In genomic region chr10:58209710-58210467, GRCm38 (mm10) we compare ENCODE assay signal across 29 mouse cellular contexts. TPM values are rescaled to one million over a fixed set of nuclear protein-coding genes. Genes with fewer than 3 reads are reported as not detected.
"Had no signal": no experiment of that assay in that cellular context is flagged by ENCODE, and none has a peak within 500 bp of the region (broad histone marks: within the 10 kb centered on the region; RNA-seq: fewer than 3 reads in every experiment).

No protein-coding gene starts in this region.

- H3K4me1 ChIP-seq: heart, embryonic 10.5 days; heart, embryonic 12.5 days; hindbrain, embryonic 10.5 days; hindbrain, embryonic 12.5 days; intestine, embryonic 15.5 days; kidney, embryonic 15.5 days; limb, embryonic 13.5 days; limb, embryonic 15.5 days; liver, embryonic 12.5 days had no signal

- H3K4me3 ChIP-seq: gastrocnemius, adult 2 months; heart, adult 2 months; heart, embryonic 10.5 days; heart, embryonic 12.5 days; hindbrain, embryonic 10.5 days; hindbrain, embryonic 12.5 days; intestine, embryonic 15.5 days; kidney, embryonic 15.5 days; layer of hippocampus, adult 2 months; left cerebral cortex, adult 2 months; limb, embryonic 13.5 days; limb, embryonic 15.5 days; liver, embryonic 12.5 days had no signal

- H3K27me3 ChIP-seq: heart, embryonic 12.5 days; hindbrain, embryonic 12.5 days; intestine, embryonic 15.5 days; kidney, embryonic 15.5 days; limb, embryonic 13.5 days; limb, embryonic 15.5 days; liver, embryonic 12.5 days had no signal

- H3K27ac ChIP-seq: gastrocnemius, adult 2 months; heart, adult 2 months; heart, embryonic 10.5 days; hindbrain, embryonic 10.5 days; hindbrain, embryonic 12.5 days; hindbrain, embryonic 14.5 days; intestine, embryonic 15.5 days; kidney, embryonic 15.5 days; kidney, postnatal 0 days; layer of hippocampus, adult 2 months; left cerebral cortex, adult 2 months; limb, embryonic 13.5 days; limb, embryonic 15.5 days; liver, embryonic 12.5 days had no signal

- DNase-seq: gastrocnemius, adult 2 months; gastrocnemius, postnatal 10 days; gastrocnemius, postnatal 25 days; heart, adult 2 months; heart, postnatal 10 days; heart, postnatal 4 days; kidney, adult 18-20 months; kidney, adult 9 months; kidney, postnatal 4 days had no signal

- H3K36me3 ChIP-seq: heart, embryonic 10.5 days; heart, embryonic 12.5 days; hindbrain, embryonic 10.5 days; hindbrain, embryonic 12.5 days; intestine, embryonic 15.5 days; kidney, embryonic 15.5 days; limb, embryonic 13.5 days; limb, embryonic 15.5 days; liver, embryonic 12.5 days had no signal

RNA-seq across cellular contexts. Expression of gene AW822073, which starts 14.8 kb away (rescaled TPM):
- polyA plus RNA-seq: heart, adult 2 months; heart, embryonic 10.5 days; heart, embryonic 12.5 days; heart, embryonic 14.5 days; heart, embryonic 16.5 days; hindbrain, embryonic 10.5 days; hindbrain, embryonic 12.5 days; hindbrain, embryonic 14.5 days; hindbrain, embryonic 16.5 days; inflammation-experienced regulatory T-cells, adult 6 months; intestine, embryonic 15.5 days; intestine, postnatal 0 days; kidney, embryonic 15.5 days; kidney, postnatal 0 days; limb, embryonic 11.5 days; limb, embryonic 13.5 days; limb, embryonic 15.5 days; liver, adult 2 months; liver, embryonic 12.5 days had no signal

RNA-seq across cellular contexts. Expression of gene Duxf3, which starts 22.6 kb away (rescaled TPM):
- polyA plus RNA-seq: heart, adult 2 months; heart, embryonic 10.5 days; heart, embryonic 12.5 days; heart, embryonic 14.5 days; hindbrain, embryonic 10.5 days; hindbrain, embryonic 12.5 days; hindbrain, embryonic 14.5 days; hindbrain, embryonic 16.5 days; inflammation-experienced regulatory T-cells, adult 6 months; intestine, embryonic 15.5 days; intestine, postnatal 0 days; kidney, embryonic 15.5 days; kidney, postnatal 0 days; limb, embryonic 11.5 days; limb, embryonic 13.5 days; limb, embryonic 15.5 days; liver, adult 2 months; liver, embryonic 12.5 days had no signal

RNA-seq across cellular contexts. Expression of gene Gm4981, which starts 26.6 kb away (rescaled TPM):
- polyA plus RNA-seq: heart, adult 2 months; heart, embryonic 12.5 days; heart, embryonic 14.5 days; heart, embryonic 16.5 days; hindbrain, embryonic 10.5 days; hindbrain, embryonic 12.5 days; hindbrain, embryonic 14.5 days; hindbrain, embryonic 16.5 days; inflammation-experienced regulatory T-cells, adult 6 months; intestine, embryonic 15.5 days; intestine, postnatal 0 days; kidney, embryonic 15.5 days; kidney, postnatal 0 days; limb, embryonic 11.5 days; limb, embryonic 13.5 days; limb, embryonic 15.5 days; liver, adult 2 months; liver, embryonic 12.5 days had no signal
